Mouse (Mus musculus): Measurements from ENCODE around the gene Slc25a30. TPM values are rescaled to one million over a fixed set of nuclear protein-coding genes. Genes with fewer than 3 reads are reported as not detected.
"Not testable (repeated sequence)": the region's sequence is repeated elsewhere in the genome, so short reads cannot be mapped to it uniquely, and the experiment has no call there.

The Slc25a30 gene
- total RNA-seq, 2 experiments from 2014 or later: 6.6 to 9.2 TPM

- DNase-seq (ENCODE audit: low spot score): no peak
Observed at GRCm38 (mm10) chr14:75794324-75794723, 7.5 kb upstream of the Slc25a30 start.

- no peak for DNase-seq (ENCODE audit: low spot score)
Observed at GRCm38 (mm10) chr14:75793110-75793509, 6.3 kb upstream of the Slc25a30 start.

GRCm38 (mm10) chr14:75791372-75791771 is 4.5 kb upstream of the Slc25a30 start:
- DNase-seq (ENCODE audit: low spot score): no peak

GRCm38 (mm10) chr14:75790411-75790996 is 3.7 kb upstream of the Slc25a30 start:
- peak; percentile 61 for DNase-seq (ENCODE audit: low spot score)

- no peak for DNase-seq (ENCODE audit: low spot score)
Observed at GRCm38 (mm10) chr14:75789291-75789690, 2.5 kb upstream of the Slc25a30 start.

GRCm38 (mm10) chr14:75787794-75788175 is 948 bp upstream of the Slc25a30 start:
- no peak for DNase-seq (ENCODE audit: low spot score)

GRCm38 (mm10) chr14:75786424-75786867 is 391 bp downstream of the Slc25a30 start:
- DNase-seq (ENCODE audit: low spot score): no peak

GRCm38 (mm10) chr14:75779913-75780312 is 6.9 kb downstream of the Slc25a30 start:
- no peak for DNase-seq (ENCODE audit: low spot score)

- DNase-seq (ENCODE audit: low spot score): no peak
Observed at GRCm38 (mm10) chr14:75776637-75777036, 10.2 kb downstream of the Slc25a30 start.

- DNase-seq (ENCODE audit: low spot score): no peak
Observed at GRCm38 (mm10) chr14:75773431-75773830, 13.4 kb downstream of the Slc25a30 start.

- DNase-seq (ENCODE audit: low spot score): not testable (repeated sequence)
Observed at GRCm38 (mm10) chr14:75772407-75772806, 14.4 kb downstream of the Slc25a30 start.

GRCm38 (mm10) chr14:75771101-75771501 is 15.7 kb downstream of the Slc25a30 start:
- DNase-seq (ENCODE audit: low spot score): no peak

- DNase-seq (ENCODE audit: low spot score): no peak
Observed at GRCm38 (mm10) chr14:75769334-75769733, 17.5 kb downstream of the Slc25a30 start.

GRCm38 (mm10) chr14:75768275-75768608 is 18.6 kb downstream of the Slc25a30 start:
- DNase-seq (ENCODE audit: low spot score): no peak

- peak; percentile 67 for DNase-seq (ENCODE audit: low spot score)
Observed at GRCm38 (mm10) chr14:75767492-75768274, 19.2 kb downstream of the Slc25a30 start.

GRCm38 (mm10) chr14:75761028-75761805 is 25.6 kb downstream of the Slc25a30 start:
- peak; percentile 48 for DNase-seq (ENCODE audit: low spot score)

GRCm38 (mm10) chr14:75758401-75758800 is 28.4 kb downstream of the Slc25a30 start:
- no peak for DNase-seq (ENCODE audit: low spot score)

GRCm38 (mm10) chr14:75757821-75758220 is 29.0 kb downstream of the Slc25a30 start:
- DNase-seq (ENCODE audit: low spot score): no peak

- DNase-seq (ENCODE audit: low spot score): no peak
Observed at GRCm38 (mm10) chr14:75756971-75757370, 29.9 kb downstream of the Slc25a30 start.

GRCm38 (mm10) chr14:75753991-75754817 is 32.6 kb downstream of the Slc25a30 start, which contains the start of gene Cog3:
Gene Cog3 (minus strand): TSS chr14:75754517.
- peak; percentile 98 for DNase-seq (ENCODE audit: low spot score)

- DNase-seq (ENCODE audit: low spot score): no peak
Observed at GRCm38 (mm10) chr14:75753206-75753605, 33.6 kb downstream of the Slc25a30 start.

Data from gastrocnemius, adult 18-20 months (tissue).